In the genomic region with DNA sequence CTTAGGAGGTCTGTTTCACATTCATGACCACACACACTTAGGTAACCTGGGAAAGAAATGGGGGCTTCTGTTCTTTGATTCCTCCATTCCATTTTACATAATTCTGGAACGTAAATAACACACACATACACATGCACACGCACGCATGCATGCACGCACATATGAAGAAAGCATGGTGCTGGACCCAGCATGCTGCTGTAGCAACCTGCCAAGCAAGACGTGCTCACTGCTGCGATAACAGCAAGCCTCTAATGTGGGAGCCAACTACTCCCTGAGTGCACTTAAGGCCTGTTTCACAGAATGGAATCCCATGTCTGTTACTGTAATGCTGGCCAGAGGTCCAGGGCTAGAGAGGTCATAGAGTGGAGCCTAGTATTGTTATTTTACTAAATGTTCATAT, we compare ENCODE assay signal across 20 mouse cellular contexts. TPM values are rescaled to one million over a fixed set of nuclear protein-coding genes. Genes with fewer than 3 reads are reported as not detected.
DNase-seq lines count a peak whose midpoint lies in the region; ATAC-seq and TF ChIP-seq lines count a peak whose summit lies in the region.
"Had no signal": no experiment of that assay in that cellular context is flagged by ENCODE, and none has a peak within 500 bp of the region (broad histone marks: within the 10 kb centered on the region; RNA-seq: fewer than 3 reads in every experiment).

No protein-coding gene starts in this region.

- H3K36me3 ChIP-seq in erythroblast, embryonic 14.5 days (ENCODE audit: control insufficient read depth) = peaks cover 4% of the 10 kb centered on the region
- H3K36me3 ChIP-seq in liver, embryonic 16.5 days (ENCODE audit: control insufficient read depth, insufficient read depth) = no peaks in the 10 kb centered on the region
- H3K36me3 ChIP-seq in stomach, postnatal 0 days (ENCODE audit: control insufficient read depth, insufficient read depth, low read length) = no peaks in the 10 kb centered on the region
- H3K36me3 ChIP-seq in kidney, adult 2 months (ENCODE audit: control insufficient read depth, insufficient read depth, low read length) = no peaks in the 10 kb centered on the region
- H3K36me3 ChIP-seq: hindbrain, embryonic 15.5 days; limb, embryonic 12.5 days had no signal

- DNase-seq in spleen, adult 12 weeks (ENCODE audit: low spot score) = peak; percentile 47
- DNase-seq in spleen, postnatal 14 days (ENCODE audit: low spot score in 2 of 2) = no peak
- DNase-seq in stomach, postnatal 0 days (ENCODE audit: low spot score) = no peak
- DNase-seq in kidney, adult 2 months = no peak
- DNase-seq in urinary bladder, postnatal 36 days (ENCODE audit: low spot score in 2 of 2) = no peak
- DNase-seq: cerebellum, adult 9-11 months; embryo, embryonic 11 days; heart, postnatal 14 days; kidney, adult 9 months; lung, postnatal 10 days; retina, postnatal 1 day had no signal

- H3K27me3 ChIP-seq in erythroblast, embryonic 14.5 days (ENCODE audit: control insufficient read depth) = peaks cover 3% of the 10 kb centered on the region
- no peaks in the 10 kb centered on the region for H3K27me3 ChIP-seq in liver, embryonic 16.5 days (ENCODE audit: control insufficient read depth, insufficient read depth, low read depth, low read length)
- H3K27me3 ChIP-seq in stomach, postnatal 0 days (ENCODE audit: control insufficient read depth, insufficient read depth, low read length) = no peaks in the 10 kb centered on the region
- H3K27me3 ChIP-seq in kidney, adult 2 months (replicated peaks; ENCODE audit: control insufficient read depth, insufficient read depth, low read length) = no peaks in the 10 kb centered on the region

- no peak for TF ChIP-seq EP300 in stomach, postnatal 0 days (optimal IDR thresholded peaks at IDR 0.05)

- H3K9ac ChIP-seq in liver, embryonic 16.5 days (ENCODE audit: low read depth, low read length) = peak overlapping the region; percentile 79
- no peak overlapping the region for H3K9ac ChIP-seq in stomach, postnatal 0 days (ENCODE audit: low read length)
- H3K9ac ChIP-seq: hindbrain, embryonic 15.5 days had no signal

- TF ChIP-seq CTCF in stomach, postnatal 0 days (IDR thresholded peaks at IDR 0.05; ENCODE audit: low read depth) = no peak
- no peak for TF ChIP-seq CTCF in kidney, adult 2 months (conservative IDR thresholded peaks at IDR 0.05; ENCODE audit: insufficient read depth, insufficient read length, low read depth, low read length)

- no peak for TF ChIP-seq POLR2A in kidney, adult 2 months (IDR thresholded peaks at IDR 0.05; ENCODE audit: low read depth, low read length)

- ATAC-seq in liver, embryonic 16.5 days (ENCODE audit: low read depth) = peak; percentile 71
- 0 out of 2 replicates have a peak, but pooled peaks have one; percentile 32 for ATAC-seq in stomach, postnatal 0 days (ENCODE audit: low FRiP score, low TSS enrichment)

- peaks cover 59% of the 10 kb centered on the region for H3K4me1 ChIP-seq in erythroblast, embryonic 14.5 days (ENCODE audit: control insufficient read depth)
- H3K4me1 ChIP-seq in liver, embryonic 16.5 days (ENCODE audit: control insufficient read depth, low read depth, low read length) = peaks cover 36% of the 10 kb centered on the region
- H3K4me1 ChIP-seq in stomach, postnatal 0 days (replicated peaks; ENCODE audit: control insufficient read depth, insufficient read depth) = no peaks in the 10 kb centered on the region
- H3K4me1 ChIP-seq in kidney, adult 2 months (ENCODE audit: control insufficient read depth, insufficient read depth, low read length) = no peaks in the 10 kb centered on the region; the same call in 1 of the 2 replicates
- H3K4me1 ChIP-seq: limb, embryonic 12.5 days had no signal

- H3K9me3 ChIP-seq in erythroblast, embryonic 14.5 days (ENCODE audit: control insufficient read depth, low read length) = no peaks in the 10 kb centered on the region
- H3K9me3 ChIP-seq in liver, embryonic 16.5 days (replicated peaks; ENCODE audit: control insufficient read depth, low read length) = no peaks in the 10 kb centered on the region
- no peaks in the 10 kb centered on the region for H3K9me3 ChIP-seq in stomach, postnatal 0 days (ENCODE audit: control insufficient read depth, low read length)
- H3K9me3 ChIP-seq: hindbrain, embryonic 15.5 days; limb, embryonic 12.5 days had no signal

- H3K27ac ChIP-seq in liver, embryonic 16.5 days (ENCODE audit: low read length) = peak overlapping the region; percentile 98
- H3K27ac ChIP-seq in stomach, postnatal 0 days (replicated peaks) = no peak overlapping the region
- H3K27ac ChIP-seq in kidney, adult 2 months (ENCODE audit: insufficient read depth, low read depth, low read length) = no peak overlapping the region
- H3K27ac ChIP-seq: hindbrain, embryonic 15.5 days; left cerebral cortex, adult 2 months; limb, embryonic 12.5 days had no signal

- peak overlapping the region; percentile 54 for H3K4me3 ChIP-seq in erythroblast, embryonic 14.5 days (replicated peaks)
- H3K4me3 ChIP-seq in liver, embryonic 16.5 days (ENCODE audit: low read depth, low read length) = peak overlapping the region; percentile 47
- no peak overlapping the region for H3K4me3 ChIP-seq in stomach, postnatal 0 days (ENCODE audit: low read depth, low read length)
- H3K4me3 ChIP-seq in kidney, adult 2 months (ENCODE audit: insufficient read depth, low read depth, low read length) = no peak overlapping the region
- H3K4me3 ChIP-seq: hindbrain, embryonic 15.5 days; left cerebral cortex, adult 2 months; limb, embryonic 12.5 days had no signal

- 44% methylated on average over 6 of the region's 6 CpGs for WGBS in liver, embryonic 16.5 days (ENCODE audit: insufficient replicate concordance)
- 77% methylated on average over 6 of the region's 6 CpGs for WGBS in stomach, postnatal 0 days
- WGBS in kidney, adult 2 months = 84% methylated on average over 6 of the region's 6 CpGs

- peak overlapping the region; percentile 80 for H3K4me2 ChIP-seq in liver, embryonic 16.5 days (ENCODE audit: low read depth, low read length)
- no peak overlapping the region for H3K4me2 ChIP-seq in stomach, postnatal 0 days (replicated peaks; ENCODE audit: low read depth)
- H3K4me2 ChIP-seq: hindbrain, embryonic 15.5 days; limb, embryonic 12.5 days; midbrain, embryonic 11.5 days had no signal

RNA-seq across cellular contexts. Expression of gene Ifnar2, which starts 19.4 kb away (rescaled TPM):
- 7.3 and 9.3 TPM in 2 replicates for polyA plus RNA-seq in erythroblast, embryonic 14.5 days (2012)
- polyA plus RNA-seq in liver, embryonic 16.5 days (2015; fragmentation: Nextera tagmentation; extraction: Ambion mirVana) = 92.9 and 95.8 TPM in 2 replicates
- 29.4 and 33.4 TPM in 2 replicates for polyA plus RNA-seq in stomach, postnatal 0 days (2015; fragmentation: Nextera tagmentation; extraction: Ambion mirVana)
- 54.5 and 57.1 TPM in 2 replicates for polyA plus RNA-seq in kidney, adult 2 months (2012; rRNA removed)

RNA-seq across cellular contexts. Expression of gene Gm21970, which starts 38.3 kb away (rescaled TPM):
- polyA plus RNA-seq in erythroblast, embryonic 14.5 days (2012) = not detected in 2 replicates
- not detected in 2 replicates for polyA plus RNA-seq in liver, embryonic 16.5 days (2015; fragmentation: Nextera tagmentation; extraction: Ambion mirVana)
- polyA plus RNA-seq in stomach, postnatal 0 days (2015; fragmentation: Nextera tagmentation; extraction: Ambion mirVana) = not detected in 2 replicates
- not detected in 2 replicates for polyA plus RNA-seq in kidney, adult 2 months (2012; rRNA removed)
- polyA plus RNA-seq: frontal cortex, adult 2 months; gonadal fat pad, adult 2 months; hindbrain, embryonic 15.5 days; limb, embryonic 12.5 days; midbrain, embryonic 11.5 days; thymus, postnatal 0 days had no signal

RNA-seq across cellular contexts. Expression of gene Il10rb, which starts 52.8 kb away (rescaled TPM):
- polyA plus RNA-seq in erythroblast, embryonic 14.5 days (2012) = 0.73 and 0.96 TPM in 2 replicates
- polyA plus RNA-seq in liver, embryonic 16.5 days (2015; fragmentation: Nextera tagmentation; extraction: Ambion mirVana) = 32.3 and 33.6 TPM in 2 replicates
- polyA plus RNA-seq in stomach, postnatal 0 days (2015; fragmentation: Nextera tagmentation; extraction: Ambion mirVana) = 52.3 and 55.4 TPM in 2 replicates
- polyA plus RNA-seq in kidney, adult 2 months (2012; rRNA removed) = 65.8 and 66.0 TPM in 2 replicates

Comparison
In these comparisons a context has a peak if more than half of its experiments do, and no peak if none do; other contexts are left out.
1. H3K4me3 ChIP-seq: peak in erythroblast, embryonic 14.5 days (single experiment) and liver, embryonic 16.5 days (single experiment); none in stomach, postnatal 0 days (single experiment) and kidney, adult 2 months (single experiment).
2. RNA of gene Il10rb, which starts 52.8 kb away (polyA plus RNA-seq): 65.8 to 66.0 TPM in kidney, adult 2 months, 52.3 to 55.4 TPM in stomach, postnatal 0 days and 32.3 to 33.6 TPM in liver, embryonic 16.5 days; 0.73 to 0.96 TPM in erythroblast, embryonic 14.5 days; every median in the first group is over 10 times any median in the second.